Mouse (Mus musculus): ENCODE measurements at regions not wholly inside any gene's neighbourhood (a gene's known extent, or its start where the extent isn't known, plus 50 kb on each side); places are given as distances from the start of the nearest gene placed in this dataset.
A peak's percentile ranks its signal among the peaks of the same experiment; 100 is the strongest.

DNA sequence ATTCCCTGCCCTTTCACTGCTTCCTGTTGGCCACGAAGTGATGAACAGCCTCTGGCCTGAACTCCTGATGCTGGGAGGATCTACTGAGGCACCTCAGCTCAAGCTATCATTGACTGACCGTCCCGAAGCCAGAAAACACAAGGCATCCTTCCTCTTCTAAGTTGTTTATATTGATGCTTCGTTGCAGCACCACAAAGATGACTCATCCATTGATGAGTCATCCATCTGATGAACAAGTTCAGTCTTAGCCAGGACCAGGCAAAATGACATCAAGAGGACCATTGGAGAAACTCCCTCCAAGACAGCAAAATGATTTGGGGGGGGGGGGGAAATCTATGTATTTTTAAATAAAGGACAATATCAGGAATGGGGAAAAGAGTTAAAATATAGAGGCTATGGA is 144.5 kb downstream of the Rab28 start:
- peak; percentile 39 for DNase-seq (ENCODE audit: low read depth)

DNA sequence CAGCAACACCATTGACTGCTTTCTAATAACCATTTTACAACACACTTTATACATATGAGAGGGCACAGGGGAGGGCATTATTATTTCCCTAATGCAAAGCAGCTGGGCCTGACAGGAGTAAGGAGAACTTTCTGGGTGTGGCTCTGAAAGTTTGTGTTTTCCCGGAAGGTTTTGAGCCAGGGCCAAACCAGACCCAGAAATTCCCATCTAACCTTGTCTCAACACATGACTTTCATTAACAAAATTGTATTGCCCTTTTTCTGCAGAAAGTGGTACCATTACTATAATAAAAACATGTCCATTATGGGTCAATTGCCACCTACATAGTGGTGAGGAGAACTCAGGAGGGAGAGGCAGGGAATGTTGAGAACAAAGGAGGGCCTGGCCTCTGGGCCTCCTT is 145.7 kb downstream of the Rab28 start:
- peak; percentile 64 for DNase-seq (ENCODE audit: low read depth)

DNA sequence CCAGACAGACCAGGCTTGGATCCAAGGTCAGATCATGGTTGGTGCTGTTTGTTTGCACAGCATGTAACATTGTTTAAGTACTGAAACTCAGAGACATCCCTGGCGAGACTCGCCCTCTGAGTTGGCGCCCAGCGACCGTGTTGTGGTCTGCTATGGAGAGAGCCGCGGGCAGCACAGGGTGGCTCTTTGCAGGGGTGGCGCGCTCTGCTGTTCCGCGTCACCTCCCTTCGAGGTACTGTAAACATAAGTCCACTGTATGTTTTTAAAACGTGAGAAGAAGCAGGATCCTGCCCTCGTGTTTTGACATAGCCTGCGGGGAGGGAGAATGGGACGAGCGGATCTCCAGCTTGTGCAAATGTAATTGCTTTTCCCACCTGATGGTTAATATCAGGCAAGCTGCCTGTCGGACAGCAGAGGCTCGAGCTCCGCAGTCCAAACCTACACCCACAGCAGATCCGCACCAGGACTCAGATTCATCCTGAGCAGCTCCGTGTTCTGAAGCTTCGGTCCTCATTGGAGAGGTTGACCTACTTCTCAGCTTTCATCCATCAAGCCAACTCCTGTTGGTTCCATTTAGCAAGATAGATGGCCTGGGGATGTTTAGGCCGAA is 151.2 kb downstream of the Rab28 start:
- DNase-seq (ENCODE audit: low read depth), result no peak

DNA sequence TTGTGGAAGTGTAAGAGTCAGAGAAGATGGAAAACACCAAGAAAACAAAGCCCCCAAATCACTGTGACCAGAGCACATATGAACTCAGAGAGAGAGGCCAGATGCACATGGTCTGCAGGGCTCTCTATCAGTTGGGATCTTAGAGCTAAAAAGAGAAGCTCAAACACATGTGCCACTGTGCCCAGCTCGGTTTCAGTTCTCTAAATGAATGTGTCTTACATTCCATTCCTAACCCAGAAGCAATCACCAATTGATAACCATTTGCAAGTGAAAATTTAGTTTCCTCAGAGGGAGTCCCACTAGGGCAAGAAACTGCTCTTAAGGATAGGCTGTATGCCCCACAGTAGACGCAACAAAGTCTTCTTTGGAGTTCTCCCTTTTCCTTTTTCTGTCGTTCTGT is 153.6 kb downstream of the Rab28 start:
- DNase-seq (ENCODE audit: low read depth), result no peak

DNA sequence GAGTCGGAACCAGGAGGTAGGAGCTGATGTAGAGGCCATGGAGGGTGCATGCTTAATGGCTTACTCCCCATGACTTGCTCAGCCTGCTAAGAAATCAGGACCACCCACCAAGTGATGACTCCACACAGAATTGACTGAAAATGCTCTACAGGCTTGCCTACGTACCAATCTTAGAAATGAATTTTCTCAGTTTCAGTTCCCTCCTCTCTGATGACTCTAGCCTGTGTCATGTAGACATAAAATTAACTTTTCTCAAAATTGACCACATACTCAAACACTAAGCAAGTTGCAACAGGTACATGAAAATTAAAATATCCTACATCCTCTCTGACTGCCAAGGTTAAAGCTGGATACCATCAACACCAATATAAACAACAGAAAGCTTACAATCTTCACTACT is 157.9 kb downstream of the Rab28 start:
- no peak for DNase-seq (ENCODE audit: low read depth)

DNA sequence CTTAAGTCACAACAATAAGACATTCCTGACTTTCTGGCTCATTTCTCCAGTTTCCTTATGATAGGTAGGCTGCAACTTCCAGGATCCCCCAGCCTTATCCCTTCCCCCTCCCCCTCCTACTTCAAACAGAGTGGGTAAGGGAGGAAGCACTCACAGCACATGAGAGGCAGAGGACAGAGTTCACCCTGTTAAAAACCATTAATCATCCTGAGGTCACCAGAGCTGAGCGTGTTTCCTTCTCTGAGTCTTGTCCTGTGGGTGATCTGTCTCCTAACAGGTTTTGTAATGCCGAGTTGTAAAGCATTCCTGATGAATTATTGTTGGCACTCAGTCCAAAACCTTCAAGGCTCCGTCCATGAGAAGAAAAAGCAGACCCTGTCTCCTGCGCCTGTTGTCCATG is 161.0 kb downstream of the Rab28 start:
- DNase-seq (ENCODE audit: low read depth), result no peak

DNA sequence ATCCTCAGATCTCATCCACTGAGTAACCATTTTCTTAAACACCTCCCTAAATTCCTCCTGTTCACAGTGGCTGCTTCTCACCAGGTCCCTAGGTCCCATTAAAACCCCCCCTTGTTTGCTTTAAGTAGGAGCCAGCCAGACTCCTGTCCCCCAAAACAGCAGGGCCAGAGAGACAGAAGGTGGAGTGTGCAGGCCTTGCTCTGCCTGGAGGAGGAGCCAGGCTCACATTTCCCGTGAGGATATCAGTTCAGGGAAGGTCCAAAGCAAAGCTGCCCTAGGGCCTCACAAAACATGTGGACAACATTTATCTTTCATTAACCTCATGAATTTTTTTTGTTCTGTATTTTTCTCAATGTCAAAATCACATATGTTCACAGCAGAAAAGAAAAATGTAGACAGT is 167.2 kb downstream of the Rab28 start:
- no peak for DNase-seq (ENCODE audit: low read depth)

DNA sequence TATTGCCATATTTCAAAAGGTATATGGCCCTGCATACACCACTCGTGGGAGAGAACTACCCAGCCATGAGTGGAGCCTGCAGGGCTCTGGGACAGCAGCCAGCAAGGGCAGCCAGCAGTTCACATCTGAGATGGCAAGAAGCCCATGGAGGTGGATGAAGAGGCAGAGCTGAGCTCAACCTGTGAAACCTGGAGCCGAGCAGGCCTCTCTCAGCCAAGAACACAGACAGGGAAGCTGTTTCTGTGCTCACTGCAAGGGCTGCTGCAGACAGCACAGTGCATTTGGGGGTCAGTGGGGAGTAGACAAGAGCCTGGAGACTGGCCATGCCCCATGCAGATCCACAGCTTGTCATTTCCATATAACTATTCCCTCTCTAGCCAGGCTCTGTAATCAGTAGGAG is 173.4 kb downstream of the Rab28 start:
- DNase-seq (ENCODE audit: low read depth), result no peak

All from NIH3T3 (cell line).